Mouse (Mus musculus): ENCODE measurements around the gene Myo1h. TPM values are rescaled to one million over a fixed set of nuclear protein-coding genes. Genes with fewer than 3 reads are reported as not detected.

The Myo1h gene
- polyA plus RNA-seq, 1 experiment from 2014 or later = 2.8 TPM

DNA sequence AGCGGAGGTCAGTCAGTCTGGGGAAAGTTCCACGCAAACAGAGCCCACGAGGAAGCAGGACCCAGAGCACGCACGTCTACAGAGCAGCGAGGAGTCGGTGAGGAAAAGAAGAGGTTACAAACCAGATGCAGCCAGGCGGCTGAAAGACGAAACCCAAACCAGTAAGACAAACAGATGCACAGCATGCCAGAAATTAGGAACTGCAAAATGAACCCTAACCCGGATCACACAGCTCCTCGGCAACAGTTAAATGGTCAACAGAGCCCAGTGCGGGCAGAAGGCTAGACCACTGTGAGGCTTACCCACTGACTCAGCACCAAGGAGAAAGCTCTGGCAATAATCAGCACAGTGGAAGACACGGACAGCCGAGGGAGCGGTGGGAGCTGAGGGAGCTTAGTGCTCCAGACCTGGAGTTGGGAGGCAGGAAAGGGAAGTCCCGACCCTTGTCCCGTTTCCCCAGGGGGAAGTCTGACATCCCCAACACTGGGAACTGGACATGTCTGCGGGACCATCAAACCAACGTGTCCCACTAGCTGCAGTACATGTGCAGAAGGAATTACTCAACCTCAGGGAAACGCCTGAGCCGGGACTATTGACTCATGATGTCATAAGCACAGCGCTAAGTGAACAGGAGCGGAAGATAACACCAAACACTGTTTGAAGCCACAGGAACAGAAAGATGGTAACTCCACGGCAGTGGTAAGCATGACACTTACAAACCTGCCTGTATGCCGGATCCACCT, 82.9 kb downstream of the Myo1h start:
- TF ChIP-seq CTCF (IDR thresholded peaks at IDR 0.05; ENCODE audit: low read depth) = no peak
- Histone ChIP-seq H3K9me3 (ENCODE audit: control insufficient read depth) (no peaks in the 10 kb centered on the region), H3K9ac (ENCODE audit: low read depth, low read length) (peak overlapping the region; percentile 43), H3K4me1 (replicated peaks; ENCODE audit: control insufficient read depth, insufficient read depth, low read length) (peaks cover 50% of the 10 kb centered on the region), H3K4me3 (ENCODE audit: low read depth, low read length) (no peak overlapping the region), H3K27ac (ENCODE audit: low read depth, low read length) (peak overlapping the region; percentile 93), H3K4me2 (replicated peaks; ENCODE audit: low read depth) (peak overlapping the region; percentile 46), H3K27me3 (replicated peaks; ENCODE audit: control insufficient read depth, insufficient read depth, low read length) (no peaks in the 10 kb centered on the region), H3K36me3 (ENCODE audit: control insufficient read depth, insufficient read depth) (peaks cover 55% of the 10 kb centered on the region)
- ATAC-seq = peak; percentile 56
- WGBS = 40% methylated on average over 25 of the region's 25 CpGs

DNA sequence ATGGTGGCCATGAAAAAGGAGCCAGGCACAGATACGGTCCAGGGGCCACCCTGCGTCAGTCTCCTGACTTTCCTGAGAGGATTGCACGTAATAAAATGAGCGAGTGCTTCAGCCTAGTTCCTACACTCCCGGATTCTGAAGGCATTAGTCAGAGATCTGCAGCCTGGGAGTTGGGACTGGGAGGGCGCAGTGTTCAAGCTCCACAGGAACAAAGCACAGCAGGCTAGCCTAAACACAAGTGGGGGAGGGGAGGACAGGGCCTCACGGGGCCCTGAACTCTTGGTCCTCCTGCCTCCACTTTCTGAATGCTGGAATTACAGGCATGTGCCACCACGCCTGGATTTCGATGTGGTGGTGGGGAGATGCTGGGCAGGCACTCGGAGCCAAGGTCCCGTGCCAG, 83.6 kb downstream of the Myo1h start:
- peak; percentile 83 for ATAC-seq
- 16% methylated on average over 11 of the region's 11 CpGs for WGBS

DNA sequence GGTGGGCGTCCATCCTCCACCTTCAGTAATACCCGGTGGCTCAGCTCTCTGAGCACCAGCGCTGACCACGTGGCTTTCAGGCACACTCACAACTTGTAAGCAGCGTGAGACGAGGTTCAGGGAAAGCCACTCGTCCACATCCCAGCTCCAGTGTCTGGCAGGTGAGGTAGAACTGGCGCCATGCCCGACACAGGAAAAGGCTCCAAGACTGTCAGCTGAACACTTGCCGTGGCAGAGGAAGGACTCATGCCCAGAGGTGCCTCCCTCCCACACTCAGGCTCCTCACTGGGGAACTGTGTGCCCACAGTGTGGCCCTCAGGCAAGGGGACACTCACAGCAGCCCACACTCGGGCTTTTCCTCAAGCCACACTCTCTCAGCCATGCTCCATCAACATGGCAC, 84.2 kb downstream of the Myo1h start:
- H3K27ac ChIP-seq (ENCODE audit: low read depth, low read length) = peak overlapping the region; percentile 93

More for the DNA sequence above, 83.6 kb downstream of the Myo1h start:
- Histone ChIP-seq H3K9ac (ENCODE audit: low read depth, low read length) (0 out of 2 replicates have a peak overlapping the region, but pooled peaks have one; percentile 1), H3K4me1 (replicated peaks; ENCODE audit: control insufficient read depth, insufficient read depth, low read length) (peaks cover 55% of the 10 kb centered on the region), H3K9me3 (ENCODE audit: control insufficient read depth) (no peaks in the 10 kb centered on the region), H3K4me3 (ENCODE audit: low read depth, low read length) (no peak overlapping the region), H3K27ac (ENCODE audit: low read depth, low read length) (peak overlapping the region; percentile 93), H3K27me3 (replicated peaks; ENCODE audit: control insufficient read depth, insufficient read depth, low read length) (no peaks in the 10 kb centered on the region), H3K4me2 (replicated peaks; ENCODE audit: low read depth) (peak overlapping the region; percentile 46), H3K36me3 (ENCODE audit: control insufficient read depth, insufficient read depth) (peaks cover 49% of the 10 kb centered on the region)
- TF ChIP-seq CTCF (IDR thresholded peaks at IDR 0.05; ENCODE audit: low read depth) = no peak

DNA sequence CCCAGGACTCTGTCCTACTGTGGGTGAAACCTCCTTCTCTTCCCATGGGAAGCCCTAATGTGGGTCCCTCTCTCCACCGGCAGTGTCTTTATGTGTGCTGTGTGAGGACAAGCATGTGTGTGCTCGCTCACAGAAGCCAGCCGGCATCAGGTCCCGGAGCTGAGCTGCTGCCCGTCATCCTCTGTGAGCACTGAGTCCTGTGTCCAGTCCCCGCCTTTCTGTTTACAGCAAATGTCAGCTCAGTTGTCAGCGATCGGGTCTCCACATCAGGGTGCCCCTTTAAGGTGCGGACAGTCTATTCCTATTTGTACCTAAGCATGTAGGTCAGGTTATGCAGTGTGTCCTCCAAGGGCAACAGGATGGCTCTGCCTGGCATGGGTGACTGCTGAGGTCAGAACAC, 84.6 kb downstream of the Myo1h start:
- peak overlapping the region; percentile 93 for H3K27ac ChIP-seq (ENCODE audit: low read depth, low read length)
- H3K4me3 ChIP-seq (ENCODE audit: low read depth, low read length) = no peak overlapping the region
- H3K4me2 ChIP-seq (replicated peaks; ENCODE audit: low read depth) = no peak overlapping the region
- H3K27me3 ChIP-seq (replicated peaks; ENCODE audit: control insufficient read depth, insufficient read depth, low read length) = no peaks in the 10 kb centered on the region
- no peaks in the 10 kb centered on the region for H3K9me3 ChIP-seq (ENCODE audit: control insufficient read depth)
- H3K36me3 ChIP-seq (ENCODE audit: control insufficient read depth, insufficient read depth) = peaks cover 39% of the 10 kb centered on the region
- ATAC-seq = no peak
- H3K9ac ChIP-seq (ENCODE audit: low read depth, low read length) = 0 out of 2 replicates have a peak overlapping the region, but pooled peaks have one; percentile 1
- WGBS = 84% methylated on average over 9 of the region's 9 CpGs
- peaks cover 64% of the 10 kb centered on the region for H3K4me1 ChIP-seq (replicated peaks; ENCODE audit: control insufficient read depth, insufficient read depth, low read length)
- no peak for TF ChIP-seq CTCF (IDR thresholded peaks at IDR 0.05; ENCODE audit: low read depth)

More for the DNA sequence above, 84.2 kb downstream of the Myo1h start:
- 0 out of 2 replicates have a peak overlapping the region, but pooled peaks have one; percentile 1 for H3K9ac ChIP-seq (ENCODE audit: low read depth, low read length)
- H3K27me3 ChIP-seq (replicated peaks; ENCODE audit: control insufficient read depth, insufficient read depth, low read length) = no peaks in the 10 kb centered on the region
- no peak for TF ChIP-seq CTCF (IDR thresholded peaks at IDR 0.05; ENCODE audit: low read depth)
- H3K9me3 ChIP-seq (ENCODE audit: control insufficient read depth) = no peaks in the 10 kb centered on the region
- peaks cover 43% of the 10 kb centered on the region for H3K36me3 ChIP-seq (ENCODE audit: control insufficient read depth, insufficient read depth)
- 60% methylated on average over 11 of the region's 11 CpGs for WGBS
- no peak overlapping the region for H3K4me3 ChIP-seq (ENCODE audit: low read depth, low read length)
- H3K4me2 ChIP-seq (replicated peaks; ENCODE audit: low read depth) = peak overlapping the region; percentile 46; the same call in 1 of the 2 replicates
- no peak for ATAC-seq
- peaks cover 60% of the 10 kb centered on the region for H3K4me1 ChIP-seq (replicated peaks; ENCODE audit: control insufficient read depth, insufficient read depth, low read length)

DNA sequence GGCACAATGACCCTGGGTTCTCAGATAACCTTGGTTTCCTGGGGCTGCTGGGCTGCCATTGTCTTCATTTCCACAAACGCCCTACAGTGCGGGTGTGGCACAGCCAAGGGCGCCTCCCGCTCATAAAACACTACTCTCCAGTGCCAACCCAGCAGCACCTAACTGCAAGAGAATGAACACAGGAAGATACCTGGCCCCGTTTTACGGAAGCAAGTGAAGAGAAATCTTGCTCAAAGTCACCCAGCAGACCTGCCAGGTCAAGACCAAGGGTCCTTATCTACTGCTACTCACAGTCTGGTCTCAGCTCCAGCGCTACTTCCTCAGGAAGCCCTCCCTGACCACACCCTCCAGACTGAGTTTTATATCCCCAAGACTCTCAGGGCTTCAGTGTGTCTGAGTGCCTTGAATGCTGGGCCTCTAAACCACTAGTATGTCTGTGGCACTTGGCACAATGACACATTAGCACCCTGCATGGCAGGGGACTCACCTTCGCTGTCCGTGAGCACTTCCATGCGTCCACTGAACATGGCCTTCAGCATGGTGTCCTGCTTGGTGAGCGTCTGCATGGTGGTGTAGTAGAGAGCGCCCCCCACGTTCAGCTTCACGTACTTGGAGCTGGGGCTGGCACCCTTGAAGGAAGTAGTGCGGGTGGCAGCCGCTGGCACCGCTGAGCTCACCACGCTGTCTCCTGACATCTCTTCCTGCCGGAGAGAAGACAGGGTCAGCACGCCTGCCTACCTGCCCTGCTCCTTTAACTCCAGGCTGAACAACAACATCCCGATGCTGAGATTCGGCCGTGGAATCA, 85.6 kb downstream of the Myo1h start:
- peaks cover 61% of the 10 kb centered on the region for H3K4me1 ChIP-seq (replicated peaks; ENCODE audit: control insufficient read depth, insufficient read depth, low read length)
- H3K36me3 ChIP-seq (ENCODE audit: control insufficient read depth, insufficient read depth) = peaks cover 28% of the 10 kb centered on the region
- H3K9ac ChIP-seq (ENCODE audit: low read depth, low read length) = no peak overlapping the region
- ATAC-seq = peak; percentile 22
- TF ChIP-seq CTCF (IDR thresholded peaks at IDR 0.05; ENCODE audit: low read depth) = no peak
- H3K4me3 ChIP-seq (ENCODE audit: low read depth, low read length) = no peak overlapping the region
- 61% methylated on average over 23 of the region's 23 CpGs for WGBS
- H3K9me3 ChIP-seq (ENCODE audit: control insufficient read depth) = no peaks in the 10 kb centered on the region
- H3K4me2 ChIP-seq (replicated peaks; ENCODE audit: low read depth) = peak overlapping the region; percentile 24; the same call in 1 of the 2 replicates
- H3K27me3 ChIP-seq (replicated peaks; ENCODE audit: control insufficient read depth, insufficient read depth, low read length) = no peaks in the 10 kb centered on the region
- H3K27ac ChIP-seq (ENCODE audit: low read depth, low read length) = peak overlapping the region; percentile 93

Data from intestine, postnatal 0 days (tissue).